Mouse (Mus musculus): ENCODE data around the gene Chid1. TPM values are rescaled to one million over a fixed set of nuclear protein-coding genes. Genes with fewer than 3 reads are reported as not detected.

Gene Chid1
- polyA plus RNA-seq, 1 experiment from 2014 or later = 43.5 TPM

DNA sequence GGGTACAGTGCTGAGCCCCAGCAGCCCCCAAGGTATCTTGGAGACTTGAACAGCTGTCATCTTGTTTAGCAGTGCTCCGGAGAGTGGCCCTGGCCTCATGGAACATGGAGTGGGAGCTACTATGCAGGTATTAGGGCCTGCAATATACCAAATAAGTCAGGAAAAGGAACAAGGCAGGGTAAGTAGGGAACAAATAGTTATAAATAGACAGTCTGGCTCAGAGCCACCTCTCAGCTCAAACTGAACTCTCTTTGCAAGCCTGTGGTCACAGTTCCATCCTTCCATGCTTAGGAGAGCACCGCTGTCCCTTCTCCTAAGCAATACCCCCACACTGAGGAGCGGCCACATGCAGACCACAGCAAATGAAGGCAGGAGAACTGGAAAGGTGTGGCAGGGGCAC is 42.1 kb downstream of the Chid1 start:
- no peaks in the 10 kb centered on the region for H3K9me3 ChIP-seq
- no peak for ATAC-seq (ENCODE audit: low FRiP score, low read depth)
- no peak overlapping the region for H3K4me3 ChIP-seq
- no peaks in the 10 kb centered on the region for H3K4me1 ChIP-seq
- H3K36me3 ChIP-seq = peaks cover 76% of the 10 kb centered on the region
- no peak overlapping the region for H3K4me2 ChIP-seq (replicated peaks)
- no peaks in the 10 kb centered on the region for H3K27me3 ChIP-seq
- WGBS = 90% methylated on average over 3 of the region's 3 CpGs
- H3K9ac ChIP-seq = no peak overlapping the region
- H3K27ac ChIP-seq = no peak overlapping the region

DNA sequence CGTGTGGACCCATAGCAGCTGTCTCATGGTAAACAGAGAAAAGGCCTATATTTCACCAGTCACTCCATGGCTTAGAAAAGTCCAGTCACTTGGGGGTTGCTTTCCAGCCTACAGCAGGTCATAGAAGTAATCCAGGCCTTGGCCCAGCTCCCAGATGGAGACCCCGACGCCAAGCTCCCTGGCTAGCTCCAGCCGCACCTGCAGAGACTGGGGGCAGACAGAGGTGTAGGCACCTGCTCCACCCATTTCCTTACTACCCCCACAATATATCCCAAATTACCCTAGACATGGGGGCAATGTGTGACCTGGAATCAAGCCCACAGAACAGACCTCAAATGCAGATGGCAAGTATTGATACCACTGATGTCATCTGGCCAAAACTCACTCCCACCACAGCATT is 43.7 kb downstream of the Chid1 start:
- H3K4me3 ChIP-seq = no peak overlapping the region
- no peak overlapping the region for H3K9ac ChIP-seq
- 87% methylated on average over 4 of the region's 4 CpGs for WGBS
- no peak for ATAC-seq (ENCODE audit: low FRiP score, low read depth)
- peaks cover 75% of the 10 kb centered on the region for H3K36me3 ChIP-seq
- no peaks in the 10 kb centered on the region for H3K9me3 ChIP-seq
- no peaks in the 10 kb centered on the region for H3K27me3 ChIP-seq
- H3K4me1 ChIP-seq = no peaks in the 10 kb centered on the region
- H3K27ac ChIP-seq = no peak overlapping the region
- no peak overlapping the region for H3K4me2 ChIP-seq (replicated peaks)

DNA sequence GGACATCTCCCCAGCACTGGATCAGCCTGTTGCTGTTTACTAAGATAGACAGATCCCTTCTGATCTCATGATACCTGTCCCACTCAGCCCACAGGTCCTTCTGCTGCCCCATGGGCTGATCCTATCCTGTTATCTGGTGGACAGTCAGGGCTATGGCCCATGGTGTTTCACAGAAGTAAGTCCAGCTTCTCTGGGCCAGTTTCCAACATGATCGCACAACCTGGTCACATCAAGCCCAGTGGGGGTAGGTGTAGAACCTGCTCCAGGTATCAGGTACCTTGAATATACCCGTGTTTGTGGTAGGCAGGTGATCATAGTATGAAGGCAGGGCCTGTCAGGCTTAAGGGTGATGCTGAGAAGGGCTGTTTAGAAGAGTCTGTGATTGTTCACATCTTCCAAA is 44.3 kb downstream of the Chid1 start:
- H3K4me3 ChIP-seq = no peak overlapping the region
- H3K27me3 ChIP-seq = no peaks in the 10 kb centered on the region
- no peaks in the 10 kb centered on the region for H3K4me1 ChIP-seq
- no peaks in the 10 kb centered on the region for H3K9me3 ChIP-seq
- no peak overlapping the region for H3K9ac ChIP-seq
- H3K4me2 ChIP-seq (replicated peaks) = no peak overlapping the region
- 80% methylated on average over 2 of the region's 2 CpGs for WGBS
- H3K36me3 ChIP-seq = peaks cover 79% of the 10 kb centered on the region
- ATAC-seq (ENCODE audit: low FRiP score, low read depth) = no peak
- no peak overlapping the region for H3K27ac ChIP-seq

DNA sequence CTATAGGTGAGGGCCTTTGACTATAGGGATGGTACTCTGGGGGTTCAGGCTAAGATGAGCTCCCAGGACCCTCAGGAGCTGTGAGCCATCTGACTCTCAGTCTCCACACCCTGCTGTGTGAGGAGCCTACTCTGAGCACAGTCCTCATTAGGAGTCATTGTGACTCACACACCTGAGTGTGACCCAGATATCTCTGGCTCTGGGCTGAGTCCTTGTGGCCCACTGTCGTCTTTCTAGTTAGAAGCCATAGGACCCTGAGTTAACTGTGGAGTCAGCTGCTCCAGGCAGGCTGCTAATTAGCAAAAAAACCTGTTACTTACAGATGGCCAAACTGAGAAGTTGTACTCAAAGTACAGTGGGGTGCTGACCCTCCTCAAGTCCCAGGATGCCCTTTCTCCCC is 45.9 kb downstream of the Chid1 start:
- Histone ChIP-seq H3K4me1 (no peaks in the 10 kb centered on the region), H3K9ac (no peak overlapping the region), H3K9me3 (no peaks in the 10 kb centered on the region), H3K27me3 (no peaks in the 10 kb centered on the region), H3K27ac (no peak overlapping the region), H3K4me3 (no peak overlapping the region), H3K4me2 (replicated peaks) (no peak overlapping the region), H3K36me3 (peaks cover 63% of the 10 kb centered on the region)
- 79% methylated on average over 1 of the region's 1 CpGs for WGBS
- ATAC-seq (ENCODE audit: low FRiP score, low read depth) = no peak

DNA sequence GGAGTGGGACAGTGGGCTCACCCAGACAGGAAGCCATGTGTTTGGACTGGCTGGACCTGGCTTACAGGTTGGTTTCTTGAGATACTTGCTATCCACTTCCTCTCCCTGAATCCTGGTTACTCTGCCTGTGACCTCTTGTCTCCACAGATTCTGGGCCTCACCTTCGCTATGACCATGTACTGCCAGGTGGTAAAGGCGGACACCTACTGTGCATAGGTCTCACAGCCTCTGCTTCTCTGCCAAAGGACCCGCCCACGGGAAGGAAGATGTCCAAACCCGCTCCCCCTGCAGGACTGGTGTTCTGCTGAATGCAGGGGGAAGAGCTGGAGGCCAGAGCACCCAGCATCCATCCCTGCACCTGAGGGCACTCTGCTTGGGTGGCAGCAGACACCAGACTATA is 46.9 kb downstream of the Chid1 start:
- H3K4me1 ChIP-seq = no peaks in the 10 kb centered on the region
- no peak overlapping the region for H3K4me2 ChIP-seq (replicated peaks)
- no peak overlapping the region for H3K27ac ChIP-seq
- no peaks in the 10 kb centered on the region for H3K27me3 ChIP-seq
- no peak overlapping the region for H3K4me3 ChIP-seq
- no peak for ATAC-seq (ENCODE audit: low FRiP score, low read depth)
- H3K9ac ChIP-seq = no peak overlapping the region
- H3K36me3 ChIP-seq = peaks cover 55% of the 10 kb centered on the region
- WGBS = 83% methylated on average over 5 of the region's 5 CpGs
- no peaks in the 10 kb centered on the region for H3K9me3 ChIP-seq

DNA sequence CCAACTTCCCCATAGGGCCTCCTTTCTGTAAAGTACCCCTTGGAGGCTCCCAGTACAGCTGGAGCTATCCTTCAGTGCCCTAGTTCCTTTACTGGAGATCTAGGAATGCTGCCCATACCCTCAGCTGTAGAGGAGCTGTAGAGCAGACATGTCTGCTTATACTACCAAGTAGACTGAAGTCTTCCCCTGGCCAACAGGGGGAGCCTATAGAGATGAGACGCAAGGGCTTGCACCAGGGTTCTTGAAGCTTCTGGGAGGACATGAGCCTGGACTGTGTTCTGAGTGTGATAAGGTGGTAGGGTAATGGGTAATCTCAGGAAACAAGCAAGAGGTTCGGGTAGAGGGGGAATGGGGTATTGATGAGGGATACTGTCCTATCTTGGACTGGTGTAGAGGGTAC is 48.5 kb downstream of the Chid1 start:
- Histone ChIP-seq H3K4me1 (no peaks in the 10 kb centered on the region), H3K9ac (no peak overlapping the region), H3K27me3 (no peaks in the 10 kb centered on the region), H3K27ac (no peak overlapping the region), H3K36me3 (peaks cover 52% of the 10 kb centered on the region), H3K4me2 (replicated peaks) (no peak overlapping the region), H3K9me3 (no peaks in the 10 kb centered on the region), H3K4me3 (no peak overlapping the region)
- ATAC-seq (ENCODE audit: low FRiP score, low read depth) = no peak
- WGBS = 79% methylated on average over 2 of the region's 2 CpGs

DNA sequence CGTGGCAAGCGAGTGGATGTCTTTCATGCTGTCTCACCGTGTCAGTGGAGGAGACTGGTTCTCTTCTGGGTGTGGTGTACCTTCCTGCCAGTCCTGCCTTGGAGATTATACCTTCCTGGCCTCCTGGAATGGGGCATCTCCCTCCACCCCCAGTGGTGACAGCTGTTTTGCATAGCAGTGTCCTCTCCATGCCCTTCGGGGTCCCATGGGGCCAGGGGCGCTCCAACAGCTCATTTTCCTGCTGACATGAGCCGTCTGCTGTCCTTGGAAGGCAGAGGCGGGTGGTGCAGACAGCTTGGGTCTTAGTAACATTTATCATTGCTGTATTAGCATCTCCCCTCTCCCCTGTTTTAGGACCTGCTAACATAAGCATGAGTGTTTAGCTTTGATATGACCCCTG is 52.5 kb downstream of the Chid1 start:
- peaks cover 7% of the 10 kb centered on the region for H3K4me1 ChIP-seq
- 77% methylated on average over 7 of the region's 7 CpGs for WGBS
- no peak for ATAC-seq (ENCODE audit: low FRiP score, low read depth)
- H3K27me3 ChIP-seq = peaks cover 23% of the 10 kb centered on the region
- no peak overlapping the region for H3K9ac ChIP-seq
- H3K4me2 ChIP-seq (replicated peaks) = no peak overlapping the region
- no peak overlapping the region for H3K27ac ChIP-seq
- H3K9me3 ChIP-seq = no peaks in the 10 kb centered on the region
- peaks cover 16% of the 10 kb centered on the region for H3K36me3 ChIP-seq
- H3K4me3 ChIP-seq = no peak overlapping the region

DNA sequence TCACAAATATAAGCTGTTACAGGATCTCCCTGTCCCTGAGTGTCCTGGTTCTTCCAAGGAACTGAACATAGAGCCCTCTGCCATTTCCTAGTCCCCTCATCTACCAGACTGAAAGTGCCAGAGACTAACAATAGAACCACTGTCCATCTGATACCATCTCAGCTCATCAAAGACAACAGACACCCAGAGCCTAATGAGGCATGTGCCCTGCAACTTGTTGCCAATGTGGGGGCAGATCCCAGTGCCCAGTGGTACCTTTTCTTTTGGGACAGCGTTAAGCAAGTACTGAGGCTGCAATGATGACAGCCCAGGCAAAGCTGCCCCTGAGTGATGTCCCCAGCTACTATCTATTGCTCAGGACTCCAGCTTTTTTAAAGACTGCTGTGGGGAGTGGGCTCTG is 53.4 kb downstream of the Chid1 start:
- Histone ChIP-seq H3K9me3 (no peaks in the 10 kb centered on the region), H3K4me3 (no peak overlapping the region), H3K4me2 (replicated peaks) (no peak overlapping the region), H3K4me1 (peaks cover 16% of the 10 kb centered on the region), H3K36me3 (peaks cover 9% of the 10 kb centered on the region), H3K27me3 (peaks cover 32% of the 10 kb centered on the region), H3K27ac (no peak overlapping the region), H3K9ac (no peak overlapping the region)
- WGBS = 94% methylated on average over 1 of the region's 1 CpGs
- no peak for ATAC-seq (ENCODE audit: low FRiP score, low read depth)

DNA sequence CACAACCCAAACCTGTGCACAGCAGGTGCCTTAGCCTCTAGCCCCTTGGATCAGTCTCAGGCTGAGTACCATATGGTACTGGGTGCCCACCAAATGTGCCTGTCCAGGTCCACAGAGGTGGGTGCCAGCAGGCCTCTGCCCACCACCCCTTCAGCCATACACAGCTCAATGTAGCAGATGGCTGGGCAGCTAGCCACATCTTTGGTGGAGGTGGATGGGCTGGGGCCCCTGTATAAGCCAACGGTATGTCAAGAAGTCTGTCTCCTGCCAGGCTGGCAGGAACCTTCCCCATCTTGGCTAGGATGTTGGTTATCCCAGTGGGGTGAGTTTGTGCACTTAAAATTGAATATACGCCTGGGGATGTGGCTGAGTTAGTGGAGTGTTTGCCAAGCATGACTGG is 54.1 kb downstream of the Chid1 start:
- 75% methylated on average over 2 of the region's 2 CpGs for WGBS
- H3K4me2 ChIP-seq (replicated peaks) = no peak overlapping the region
- no peak overlapping the region for H3K4me3 ChIP-seq
- no peak for ATAC-seq (ENCODE audit: low FRiP score, low read depth)
- H3K27ac ChIP-seq = no peak overlapping the region
- peaks cover 2% of the 10 kb centered on the region; the same call in 1 of the 2 replicates for H3K36me3 ChIP-seq
- H3K4me1 ChIP-seq = peaks cover 21% of the 10 kb centered on the region
- H3K9me3 ChIP-seq = no peaks in the 10 kb centered on the region
- peaks cover 37% of the 10 kb centered on the region for H3K27me3 ChIP-seq
- no peak overlapping the region for H3K9ac ChIP-seq

DNA sequence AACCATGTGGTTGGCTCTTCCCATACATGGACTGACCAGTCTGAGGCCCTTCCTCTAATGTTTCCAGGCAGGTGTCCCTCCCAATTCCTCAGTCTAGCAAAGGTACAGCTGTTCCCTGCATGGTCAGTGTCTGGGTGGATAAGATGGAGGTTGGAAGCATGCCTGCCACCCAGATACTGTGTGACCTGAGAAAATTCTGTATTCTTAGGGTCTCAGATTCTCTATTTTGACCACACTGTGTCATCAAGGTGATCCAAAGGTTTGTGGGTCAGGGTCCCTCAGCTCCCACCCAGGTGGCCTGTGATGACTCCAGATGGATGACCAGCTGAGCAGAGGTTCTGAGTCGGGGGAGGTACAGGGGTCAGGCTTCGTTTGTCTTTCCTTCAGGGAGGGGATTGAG is 54.5 kb downstream of the Chid1 start:
- Histone ChIP-seq H3K4me2 (replicated peaks) (no peak overlapping the region), H3K9ac (no peak overlapping the region), H3K27ac (no peak overlapping the region), H3K4me1 (peaks cover 21% of the 10 kb centered on the region), H3K4me3 (no peak overlapping the region), H3K9me3 (no peaks in the 10 kb centered on the region), H3K36me3 (no peaks in the 10 kb centered on the region), H3K27me3 (peaks cover 40% of the 10 kb centered on the region)
- ATAC-seq (ENCODE audit: low FRiP score, low read depth) = no peak
- 65% methylated on average over 2 of the region's 2 CpGs for WGBS

DNA sequence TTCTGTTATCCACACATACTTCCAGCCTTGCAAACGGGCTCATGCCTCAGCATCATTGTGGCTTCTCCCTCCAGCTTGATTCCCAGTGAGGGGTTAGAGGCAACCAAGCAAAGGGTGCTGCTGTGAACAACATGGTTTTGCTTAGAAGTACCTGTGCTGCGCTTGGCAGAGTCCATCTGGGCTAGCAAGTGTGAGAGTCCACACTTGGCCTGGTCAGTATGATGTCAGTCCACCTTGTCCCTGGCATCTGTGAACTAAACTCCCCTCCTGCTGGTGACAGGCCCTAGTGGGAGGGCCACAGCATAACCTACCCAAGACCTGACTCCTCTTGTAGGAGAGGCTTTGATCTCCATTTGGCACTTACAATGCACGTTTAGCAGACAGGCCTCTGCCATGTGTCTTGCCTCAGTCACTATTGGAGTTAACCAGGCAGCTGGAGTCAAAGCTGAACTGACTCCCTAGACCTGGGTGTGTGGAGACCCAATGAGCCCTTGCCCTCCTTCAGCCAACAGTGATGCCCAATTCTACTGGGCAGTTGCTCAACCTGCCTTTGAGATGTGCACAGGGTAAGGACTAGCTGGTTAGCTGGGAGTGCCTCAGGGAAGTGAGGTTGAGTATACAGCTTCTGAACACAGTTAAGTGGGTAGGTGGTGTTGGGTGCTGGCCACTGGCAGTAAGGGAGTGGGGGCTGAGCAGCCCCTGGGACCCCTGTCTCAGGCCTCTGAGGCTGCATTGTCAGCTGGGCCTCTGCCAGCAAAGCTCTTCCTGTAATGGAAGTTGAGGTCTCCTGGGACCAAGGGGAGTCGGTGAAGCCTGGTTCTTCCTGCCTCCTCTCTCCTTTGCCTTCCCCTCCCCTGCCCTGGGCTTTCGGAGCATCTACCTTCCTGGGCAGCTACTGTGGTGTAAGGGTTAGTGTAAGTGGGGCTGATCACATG is 55.2 kb downstream of the Chid1 start:
- H3K4me3 ChIP-seq = no peak overlapping the region
- no peak overlapping the region for H3K9ac ChIP-seq
- H3K36me3 ChIP-seq = no peaks in the 10 kb centered on the region
- H3K4me2 ChIP-seq (replicated peaks) = no peak overlapping the region
- H3K4me1 ChIP-seq = peaks cover 21% of the 10 kb centered on the region
- H3K27me3 ChIP-seq = peaks cover 40% of the 10 kb centered on the region
- ATAC-seq (ENCODE audit: low FRiP score, low read depth) = no peak
- H3K27ac ChIP-seq = no peak overlapping the region
- H3K9me3 ChIP-seq = no peaks in the 10 kb centered on the region
- 64% methylated on average over 5 of the region's 5 CpGs for WGBS

DNA sequence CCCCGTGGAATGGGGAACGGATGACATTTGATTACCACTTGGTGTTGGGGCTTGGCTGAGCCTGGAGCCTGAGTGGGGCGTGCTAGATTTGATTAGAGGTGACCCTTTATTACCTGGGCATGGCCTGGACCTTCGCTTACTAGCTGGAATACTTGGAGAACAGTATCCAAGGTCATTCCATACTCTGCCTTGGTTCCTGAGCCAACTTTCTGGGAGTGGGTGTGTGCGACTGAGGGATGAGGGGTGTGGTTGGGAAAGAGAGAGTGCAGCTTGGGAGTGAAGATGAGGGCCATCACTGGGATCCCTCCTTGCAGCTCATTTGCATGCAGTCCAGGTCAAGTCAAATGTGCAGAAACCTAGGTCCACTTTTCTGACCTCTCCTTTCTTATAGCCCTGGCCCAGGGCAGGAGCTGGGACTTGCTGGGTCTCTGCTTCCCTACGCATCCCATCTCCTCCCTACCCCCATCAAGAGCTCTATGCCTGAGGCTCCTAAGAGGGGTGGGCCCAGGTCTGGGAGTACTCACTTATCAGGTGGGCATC is 56.5 kb downstream of the Chid1 start:
- no peak for ATAC-seq (ENCODE audit: low FRiP score, low read depth)
- Histone ChIP-seq H3K36me3 (no peaks in the 10 kb centered on the region), H3K4me3 (0 out of 2 replicates have a peak overlapping the region, but pooled peaks have one; percentile 62), H3K27me3 (peaks cover 40% of the 10 kb centered on the region), H3K9ac (no peak overlapping the region), H3K9me3 (no peaks in the 10 kb centered on the region), H3K27ac (no peak overlapping the region), H3K4me2 (replicated peaks) (peak overlapping the region; percentile 99; the same call in 1 of the 2 replicates), H3K4me1 (peaks cover 25% of the 10 kb centered on the region)
- WGBS = 67% methylated on average over 6 of the region's 6 CpGs
